Mouse (Mus musculus): ENCODE measurements at regions not wholly inside any gene's neighbourhood (a gene's known extent, or its start where the extent isn't known, plus 50 kb on each side); places are given as distances from the start of the nearest gene placed in this dataset.

DNA sequence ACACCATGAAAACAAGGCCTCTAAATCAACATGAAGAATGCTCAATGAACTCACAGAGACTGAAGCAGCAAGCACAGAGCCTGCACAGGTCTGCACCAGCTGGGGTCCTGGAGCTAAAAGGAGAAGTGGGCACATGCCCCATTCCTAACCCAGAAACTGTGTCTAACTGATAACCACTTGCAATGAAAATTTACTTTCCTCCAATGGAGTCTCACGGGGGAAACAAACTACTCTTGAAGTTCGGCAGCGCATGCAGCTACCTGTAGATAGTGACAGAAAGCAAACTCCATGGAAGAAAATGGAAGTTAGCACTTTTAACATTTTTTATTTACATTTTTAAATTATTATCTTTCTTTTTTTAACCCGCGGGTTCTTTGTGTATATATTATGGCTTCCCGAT is 76.8 kb upstream of the Akap6 start:
- DNase-seq = no peak

DNA sequence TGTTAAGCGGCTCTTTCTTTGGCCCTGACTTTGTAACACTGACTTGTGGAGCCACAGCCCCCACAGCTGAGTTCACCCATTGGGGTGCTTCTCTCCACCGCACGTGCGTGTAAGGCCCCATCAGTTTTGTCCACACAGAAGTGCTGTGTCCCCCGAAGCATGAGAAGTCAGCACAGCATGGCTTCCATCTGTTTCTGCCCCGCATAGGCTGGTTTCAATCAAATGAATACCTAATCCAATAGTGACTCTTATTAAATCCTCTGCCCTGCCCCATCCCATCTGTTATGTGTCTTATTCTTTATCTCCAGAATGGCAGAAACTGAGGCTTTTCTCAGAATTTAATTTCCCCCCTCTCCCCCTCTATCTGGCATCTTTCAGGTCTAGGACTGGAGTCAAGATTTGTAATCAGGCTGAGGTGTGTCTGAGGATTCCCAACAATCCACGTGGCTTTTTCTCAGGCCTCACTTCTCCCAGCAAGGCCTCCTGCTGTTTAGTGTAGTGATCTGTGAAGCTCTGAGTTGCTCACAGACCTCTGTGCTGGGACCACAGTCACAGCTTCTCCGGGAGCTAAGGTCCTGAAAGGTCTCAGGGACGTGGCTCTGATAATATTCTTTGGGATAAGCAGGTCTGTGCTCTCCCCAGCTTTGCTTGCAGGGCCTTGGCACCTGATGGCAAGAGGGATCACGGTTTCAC is 75.6 kb upstream of the Akap6 start:
- DNase-seq = no peak

DNA sequence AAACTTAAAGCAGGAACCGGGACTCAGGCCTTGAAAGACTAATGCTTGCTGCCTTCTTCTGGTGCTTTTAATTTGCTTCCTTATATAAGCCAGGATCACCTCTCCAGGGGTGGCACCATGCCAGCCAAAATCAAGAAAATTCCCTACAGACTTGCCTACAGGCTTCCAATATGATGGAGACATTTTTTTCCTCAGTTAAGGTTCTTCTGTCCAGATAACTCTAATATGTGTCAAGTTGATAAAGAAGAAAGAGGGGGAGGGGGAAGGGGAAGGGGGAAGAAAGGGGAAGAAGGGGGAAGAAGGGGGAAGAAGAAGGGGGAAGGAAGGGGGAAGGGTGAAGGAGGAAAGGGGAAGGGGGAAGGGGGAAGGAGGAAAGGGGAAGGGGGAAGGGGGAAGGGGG is 74.3 kb upstream of the Akap6 start:
- no peak for DNase-seq

GRCm38 (mm10) chr12:52628771-52629170 is 70.4 kb upstream of the Akap6 start:
- DNase-seq = no peak

GRCm38 (mm10) chr12:52635121-52635878 is 63.9 kb upstream of the Akap6 start:
- DNase-seq = no peak

GRCm38 (mm10) chr12:52636186-52636881 is 62.8 kb upstream of the Akap6 start:
- no peak for DNase-seq

DNA sequence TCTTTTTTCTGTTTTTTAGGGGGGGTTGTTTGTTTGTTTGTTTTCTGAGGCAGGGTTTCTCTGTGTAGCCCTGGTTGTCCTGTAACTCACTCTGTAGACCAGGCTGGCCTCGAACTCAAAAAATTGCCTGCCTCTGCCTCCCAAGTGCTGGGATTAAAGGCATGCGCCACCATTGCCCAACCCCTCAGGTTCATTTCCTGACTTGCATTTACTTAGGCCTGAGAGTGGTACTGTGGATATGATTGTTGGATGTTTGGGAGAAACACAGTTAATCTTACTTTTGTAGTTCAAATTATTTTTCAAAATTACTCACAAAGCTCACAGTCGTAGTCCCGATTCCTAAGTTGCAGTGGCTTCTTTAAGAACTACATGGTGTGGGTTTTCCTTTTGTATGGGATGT is 62.3 kb upstream of the Akap6 start:
- no peak for DNase-seq

DNA sequence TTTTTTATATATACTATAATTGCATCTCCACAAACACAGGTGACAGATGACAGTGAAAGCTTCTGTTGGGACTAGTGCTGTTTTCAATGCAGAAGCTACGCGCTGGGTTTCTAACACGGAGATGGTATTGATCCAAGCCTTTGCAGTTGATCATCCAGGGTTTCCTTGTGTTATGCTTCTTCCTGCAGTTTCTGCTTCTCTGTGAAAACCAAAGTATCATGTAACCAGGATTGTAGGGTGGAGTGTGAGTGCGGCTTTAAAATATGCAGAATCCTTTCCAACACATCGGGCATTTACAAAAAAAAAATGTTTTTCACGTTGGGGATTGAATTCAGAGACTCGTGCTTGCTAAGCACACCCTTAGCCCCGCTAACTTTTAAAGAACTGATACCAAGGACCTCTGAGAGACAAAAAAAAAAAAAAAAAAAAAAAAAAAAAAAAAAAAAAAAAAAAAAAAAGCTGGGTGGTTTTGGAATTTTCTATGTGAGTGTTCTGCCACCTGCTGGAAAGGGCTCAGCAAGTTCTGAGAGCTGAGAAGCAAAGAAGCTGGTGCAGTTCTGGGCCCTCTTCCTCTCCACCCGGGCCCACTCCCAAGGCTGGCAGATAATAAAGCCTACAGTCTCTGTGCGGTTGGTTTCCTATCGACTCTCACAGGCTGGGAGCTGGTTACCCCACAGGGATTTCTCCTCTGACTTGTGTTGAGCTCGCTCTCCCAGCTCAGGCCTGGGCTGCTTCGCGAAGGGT is 61.5 kb upstream of the Akap6 start:
- peak; percentile 35 for DNase-seq

DNA sequence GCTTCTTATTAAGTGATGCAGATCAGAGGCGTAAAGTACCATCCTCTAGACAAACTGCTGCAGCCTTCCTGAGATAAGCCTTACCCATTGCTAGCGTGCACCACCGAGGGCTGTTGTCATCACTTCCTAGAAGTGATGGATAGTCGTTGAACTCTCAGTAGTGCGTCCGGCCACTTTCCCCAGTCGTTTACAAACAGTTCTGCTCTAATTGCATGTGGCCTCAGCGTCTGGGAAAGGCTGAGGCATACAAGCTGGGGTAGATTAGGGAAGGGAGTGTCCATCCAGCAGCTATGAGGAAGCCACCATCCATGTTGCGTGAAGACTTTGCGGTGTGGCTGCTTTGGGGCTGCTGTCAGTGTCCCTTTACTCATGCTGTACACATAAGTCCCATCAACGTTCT is 60.7 kb upstream of the Akap6 start:
- no peak for DNase-seq

DNA sequence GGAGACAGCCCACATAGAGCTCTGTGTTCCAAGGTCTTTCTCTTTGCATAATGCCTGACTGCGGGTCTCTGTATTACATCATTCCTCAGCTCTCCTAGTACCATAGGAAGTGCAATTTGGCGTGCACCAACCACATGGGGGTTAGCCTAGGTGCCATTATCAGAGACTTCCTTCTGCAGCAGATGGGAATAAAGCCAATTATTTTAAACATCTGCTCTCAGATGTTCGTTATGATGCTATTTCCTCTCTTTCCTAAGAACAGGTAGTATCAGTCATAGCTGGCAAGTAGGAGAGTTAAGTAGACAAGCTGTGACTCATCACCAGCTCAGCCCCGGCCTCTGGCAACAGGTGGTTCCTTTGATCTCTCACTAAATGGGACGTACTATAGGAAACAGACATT is 55.1 kb upstream of the Akap6 start:
- DNase-seq = no peak
